Mouse (Mus musculus): ENCODE results near the gene Ccr6. TPM values are rescaled to one million over a fixed set of nuclear protein-coding genes. Genes with fewer than 3 reads are reported as not detected.
"Not testable (repeated sequence)": the region's sequence is repeated elsewhere in the genome, so short reads cannot be mapped to it uniquely, and the experiment has no call there.

Gene Ccr6
- not detected for total RNA-seq (2021)

GRCm38 (mm10) chr17:8235743-8236142 lies at the start of gene Ccr6:
Ccr6 (plus strand) TSS chr17:8236043.
- no peak for DNase-seq (ENCODE audit: extremely low spot score in 1 of 2, low spot score in 2 of 2)
- intact Hi-C loops (cut with DNase I) = no loop called here

DNA sequence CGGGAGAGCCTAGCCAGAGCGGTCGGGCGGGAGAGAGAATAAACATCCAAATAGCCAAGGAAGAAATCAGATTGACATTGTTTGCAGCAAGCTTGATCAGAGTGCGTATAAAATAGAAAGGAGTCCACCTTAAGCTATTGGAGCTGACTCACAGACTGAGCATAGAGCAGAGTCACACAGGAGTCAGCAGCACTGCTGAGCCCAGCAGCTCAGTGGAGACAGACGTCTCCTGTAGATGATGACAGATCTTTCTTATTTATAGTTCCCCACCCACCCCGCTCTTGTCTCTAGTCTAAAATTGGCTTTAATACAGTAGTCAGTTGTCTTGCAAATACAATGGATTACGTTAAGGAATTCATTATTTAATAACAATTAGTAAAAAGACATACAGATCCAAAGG lies 42.2 kb upstream of the Ccr6 start:
- intact Hi-C loops (cut with DNase I) = no loop called here
- no peak for DNase-seq (ENCODE audit: extremely low spot score in 1 of 2, low spot score in 2 of 2)

DNA sequence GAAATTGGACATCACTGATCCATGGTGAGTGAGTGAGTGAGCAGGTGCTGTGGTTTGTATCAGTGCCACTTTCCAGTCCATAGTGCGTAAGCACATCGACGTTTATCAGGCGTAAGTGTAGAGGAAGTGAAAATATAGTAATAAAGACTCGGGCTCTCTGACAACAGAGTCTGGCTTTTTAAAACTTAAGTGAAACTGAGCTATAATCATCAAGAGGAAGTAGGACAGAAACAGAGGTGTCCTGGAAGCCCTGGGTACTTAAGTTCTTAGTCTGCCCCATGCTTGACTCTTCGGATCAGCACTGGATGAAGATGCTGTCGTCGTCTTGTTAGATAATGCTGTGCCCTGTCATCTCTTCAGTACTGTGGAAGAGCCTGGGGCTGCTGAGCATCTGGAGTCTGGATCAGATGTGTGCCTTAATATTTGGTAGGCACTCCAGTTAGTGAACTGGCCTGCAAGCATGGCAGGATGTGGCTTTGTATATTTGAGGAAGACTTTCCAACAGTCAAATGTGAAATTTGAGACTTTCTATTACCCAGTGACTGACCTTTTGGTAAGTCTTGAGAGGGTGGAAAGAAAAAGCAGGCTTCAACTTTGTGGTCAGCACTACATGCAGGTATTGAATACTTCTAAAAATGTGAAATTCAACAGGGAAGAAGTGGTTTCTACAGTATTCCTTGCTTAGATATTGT lies 40.0 kb upstream of the Ccr6 start:
- intact Hi-C loops (cut with DNase I) = no loop called here
- no peak for DNase-seq (ENCODE audit: extremely low spot score in 1 of 2, low spot score in 2 of 2)

- intact Hi-C loops (cut with DNase I) = no loop called here
- peak in 1 of 2 experiments; percentile 38 for DNase-seq (ENCODE audit: extremely low spot score in 1 of 2, low spot score in 2 of 2)
Measured at GRCm38 (mm10) chr17:8197652-8198051, 38.2 kb upstream of the Ccr6 start.

- intact Hi-C loops (cut with DNase I) = no loop called here
- DNase-seq (ENCODE audit: extremely low spot score in 1 of 2, low spot score in 2 of 2) = peak in 1 of 2 experiments; percentile 16
Measured at GRCm38 (mm10) chr17:8199067-8199935, 36.5 kb upstream of the Ccr6 start.

- intact Hi-C loops (cut with DNase I) = no loop called here
- no peak for DNase-seq (ENCODE audit: extremely low spot score in 1 of 2, low spot score in 2 of 2)
Measured at GRCm38 (mm10) chr17:8199936-8200330, 35.9 kb upstream of the Ccr6 start.

DNA sequence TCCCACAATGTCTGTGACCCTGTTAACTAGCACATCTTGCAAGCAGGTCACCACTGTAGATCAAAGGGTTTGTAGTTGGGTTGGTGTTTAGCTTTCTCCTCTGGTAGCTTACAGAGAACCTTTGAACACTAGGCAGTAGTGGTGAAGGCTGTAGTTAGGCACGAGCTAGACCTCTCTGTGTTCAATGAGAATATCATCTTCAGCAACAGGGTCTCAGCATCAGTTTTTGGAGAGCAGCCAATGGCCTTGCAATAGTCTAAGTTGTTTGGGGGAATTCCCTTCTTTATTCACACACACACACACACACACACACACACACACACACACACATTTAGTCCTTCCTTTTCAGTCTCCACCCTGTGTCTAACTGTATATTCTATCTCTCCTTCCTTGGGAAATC lies 32.4 kb upstream of the Ccr6 start:
- intact Hi-C loops (cut with DNase I) = no loop called here
- no peak for DNase-seq (ENCODE audit: extremely low spot score in 1 of 2, low spot score in 2 of 2)

DNA sequence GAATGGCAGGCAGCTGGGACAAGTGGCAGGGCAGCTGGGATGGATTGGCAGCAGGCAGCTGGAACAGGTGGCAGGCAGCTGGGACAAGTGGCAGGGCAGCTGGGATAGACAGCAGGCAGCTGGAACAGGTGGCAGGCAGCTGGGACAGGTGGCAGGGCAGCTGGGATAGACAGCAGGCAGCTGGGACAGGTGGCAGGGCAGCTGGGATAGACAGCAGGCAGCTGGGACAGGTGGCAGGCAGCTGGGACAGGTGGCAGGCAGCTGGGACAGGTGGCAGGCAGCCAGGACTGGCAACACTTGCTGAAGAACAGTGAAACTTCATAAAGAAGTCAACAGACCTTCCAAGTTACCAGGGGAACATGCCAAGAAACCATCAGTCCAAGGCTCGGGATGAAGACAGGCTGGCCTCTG lies 30.6 kb upstream of the Ccr6 start:
- intact Hi-C loops (cut with DNase I); DNase-seq (ENCODE audit: extremely low spot score in 1 of 2, low spot score in 2 of 2): not testable (repeated sequence)

GRCm38 (mm10) chr17:8206691-8207090 lies 29.2 kb upstream of the Ccr6 start:
- DNase-seq (ENCODE audit: extremely low spot score in 1 of 2, low spot score in 2 of 2) = no peak
- intact Hi-C loops (cut with DNase I) = no loop called here

GRCm38 (mm10) chr17:8209696-8210095 lies 26.1 kb upstream of the Ccr6 start:
- intact Hi-C loops (cut with DNase I) = no loop called here
- no peak for DNase-seq (ENCODE audit: extremely low spot score in 1 of 2, low spot score in 2 of 2)

DNA sequence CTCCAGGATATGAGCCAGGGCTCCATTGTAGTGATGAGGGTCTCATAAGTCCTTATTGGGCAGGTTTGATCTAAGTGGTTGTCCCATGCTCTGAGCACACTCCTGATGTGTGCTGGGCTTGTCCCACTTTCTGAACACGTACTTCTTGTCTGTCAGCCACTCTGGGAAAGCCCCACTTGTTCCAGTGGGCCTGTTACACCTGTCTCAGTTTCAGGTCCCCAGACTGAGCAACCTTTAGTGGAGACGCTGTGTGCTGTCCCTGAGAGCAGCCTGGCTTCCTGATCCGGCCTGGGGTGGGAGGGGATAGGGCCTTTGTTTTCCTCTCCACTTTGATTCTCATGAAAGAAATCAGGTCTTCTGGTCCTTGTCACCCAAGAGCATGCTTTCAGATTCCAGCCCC lies 25.7 kb upstream of the Ccr6 start:
- DNase-seq (ENCODE audit: extremely low spot score in 1 of 2, low spot score in 2 of 2) = no peak
- intact Hi-C loops (cut with DNase I) = no loop called here

- intact Hi-C loops (cut with DNase I) = no loop called here
- DNase-seq (ENCODE audit: extremely low spot score in 1 of 2, low spot score in 2 of 2) = no peak
Measured at GRCm38 (mm10) chr17:8210675-8211074, 25.2 kb upstream of the Ccr6 start.

GRCm38 (mm10) chr17:8211399-8211798 lies 24.4 kb upstream of the Ccr6 start:
- intact Hi-C loops (cut with DNase I) = no loop called here
- DNase-seq (ENCODE audit: extremely low spot score in 1 of 2, low spot score in 2 of 2) = no peak

DNA sequence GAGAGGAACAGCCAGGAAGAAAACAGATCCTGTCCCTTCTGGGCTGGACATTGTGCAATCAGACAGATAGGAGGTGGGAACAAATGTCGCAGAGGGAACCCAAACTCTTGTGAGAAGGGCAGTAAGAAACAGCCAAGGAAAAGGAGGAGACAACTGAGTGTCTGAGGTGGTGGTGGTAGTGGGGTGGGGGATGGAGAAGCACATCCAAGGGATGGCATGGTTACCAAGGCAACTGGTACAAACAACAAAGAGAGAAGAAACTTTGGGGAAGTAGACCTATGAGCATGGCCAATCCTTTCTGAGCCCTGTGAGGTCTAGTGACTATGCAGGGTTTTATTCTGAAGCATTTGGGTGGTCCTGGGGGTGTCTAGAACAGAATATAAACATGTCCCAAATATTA lies 21.5 kb upstream of the Ccr6 start:
- intact Hi-C loops (cut with DNase I) = no loop called here

GRCm38 (mm10) chr17:8215016-8215745 lies 20.7 kb upstream of the Ccr6 start:
- intact Hi-C loops (cut with DNase I) = no loop called here
- DNase-seq (ENCODE audit: extremely low spot score in 1 of 2, low spot score in 2 of 2) = no peak

More for the DNA sequence above, 21.5 kb upstream of the Ccr6 start:
- DNase-seq (ENCODE audit: extremely low spot score in 1 of 2, low spot score in 2 of 2) = no peak

DNA sequence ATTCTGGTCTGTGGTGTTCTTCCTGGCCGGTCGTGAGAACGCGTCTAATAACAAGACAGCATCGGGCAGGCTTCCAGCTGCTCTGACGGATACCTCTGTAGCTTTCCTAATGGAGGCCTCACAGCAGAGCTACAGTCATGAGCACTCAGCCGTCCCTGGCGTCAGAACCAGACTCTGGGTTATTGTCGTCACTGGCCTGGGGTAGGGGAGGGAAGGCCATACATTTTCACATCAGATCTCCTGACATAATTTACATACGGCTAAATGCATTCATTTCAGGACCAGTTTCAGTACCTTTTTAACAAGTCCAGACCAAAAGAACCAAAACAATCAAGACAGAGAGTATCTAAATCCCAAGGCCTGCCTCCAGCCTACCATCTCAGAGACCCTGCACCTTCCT lies 12.6 kb upstream of the Ccr6 start:
- intact Hi-C loops (cut with DNase I) = no loop called here
- no peak for DNase-seq (ENCODE audit: extremely low spot score in 1 of 2, low spot score in 2 of 2)

- intact Hi-C loops (cut with DNase I) = no loop called here
- DNase-seq (ENCODE audit: extremely low spot score in 1 of 2, low spot score in 2 of 2) = no peak
Measured at GRCm38 (mm10) chr17:8224072-8224471, 11.8 kb upstream of the Ccr6 start.

DNA sequence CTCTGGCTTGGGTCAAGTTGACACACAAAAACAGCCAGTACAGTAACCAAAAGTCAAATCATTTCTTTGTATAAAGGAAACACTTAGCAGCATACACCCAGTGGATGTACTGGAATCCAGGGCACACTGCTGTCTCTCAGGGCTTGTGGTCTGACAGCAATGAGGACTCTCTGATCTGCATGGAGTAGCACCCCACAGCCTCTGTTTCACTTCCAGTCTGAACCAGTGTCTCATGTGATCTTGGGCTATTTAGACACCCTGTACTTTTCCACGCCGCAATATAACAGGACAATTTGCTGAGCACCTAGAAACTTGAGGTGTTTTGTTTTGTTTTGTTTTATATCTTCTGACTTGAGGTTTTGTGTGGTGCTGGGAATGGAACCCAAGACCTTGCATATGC lies 10.7 kb upstream of the Ccr6 start:
- no peak for DNase-seq (ENCODE audit: extremely low spot score in 1 of 2, low spot score in 2 of 2)
- intact Hi-C loops (cut with DNase I) = no loop called here

DNA sequence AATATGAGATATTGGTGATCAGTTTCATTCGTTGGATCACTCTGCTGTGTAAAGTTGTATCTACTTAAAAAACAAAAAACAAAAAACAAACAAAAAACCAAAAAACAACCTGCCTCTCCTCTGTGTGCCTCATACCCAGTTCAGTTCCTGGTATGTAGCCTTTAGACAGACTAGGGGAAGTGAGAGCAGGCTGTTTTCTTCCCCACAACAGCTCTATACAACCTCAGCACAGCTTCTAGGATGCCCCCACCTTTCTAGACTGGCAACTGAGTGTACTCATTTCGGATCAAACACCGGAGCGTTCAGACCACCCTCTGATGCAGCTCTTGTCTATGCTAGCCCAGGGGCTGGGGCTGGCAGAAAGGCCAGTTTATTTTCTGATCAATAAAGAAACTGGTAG lies 10.1 kb upstream of the Ccr6 start:
- intact Hi-C loops (cut with DNase I) = no loop called here

DNA sequence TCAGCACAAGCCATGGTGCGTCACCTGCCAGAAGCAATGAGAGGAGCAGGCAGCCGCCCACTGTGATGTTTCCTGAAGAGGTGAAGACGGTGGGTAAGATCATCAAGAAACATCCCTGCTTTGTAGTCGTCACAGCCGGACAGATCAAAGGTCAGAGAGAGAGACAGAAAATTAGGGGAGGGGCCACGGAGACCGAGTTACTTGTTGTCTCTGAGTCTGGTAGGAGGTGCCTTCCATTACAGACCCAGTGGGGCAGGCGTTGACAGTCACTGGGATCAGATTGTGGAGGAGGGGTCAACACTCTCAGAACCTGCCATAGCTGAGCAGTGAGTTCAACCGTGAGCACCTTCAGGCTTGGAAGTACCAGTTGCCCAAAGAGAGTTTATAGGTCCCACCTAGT lies 7.2 kb upstream of the Ccr6 start:
- DNase-seq (ENCODE audit: extremely low spot score in 1 of 2, low spot score in 2 of 2) = peak in 1 of 2 experiments; percentile 19
- intact Hi-C loops (cut with DNase I) = no loop called here

More for the DNA sequence above, 10.1 kb upstream of the Ccr6 start:
- no peak for DNase-seq (ENCODE audit: extremely low spot score in 1 of 2, low spot score in 2 of 2)

Measured in left cerebral cortex, postnatal 10 days (tissue).